Mouse (Mus musculus): ENCODE measurements around the gene Herc2.

Gene Herc2

DNA sequence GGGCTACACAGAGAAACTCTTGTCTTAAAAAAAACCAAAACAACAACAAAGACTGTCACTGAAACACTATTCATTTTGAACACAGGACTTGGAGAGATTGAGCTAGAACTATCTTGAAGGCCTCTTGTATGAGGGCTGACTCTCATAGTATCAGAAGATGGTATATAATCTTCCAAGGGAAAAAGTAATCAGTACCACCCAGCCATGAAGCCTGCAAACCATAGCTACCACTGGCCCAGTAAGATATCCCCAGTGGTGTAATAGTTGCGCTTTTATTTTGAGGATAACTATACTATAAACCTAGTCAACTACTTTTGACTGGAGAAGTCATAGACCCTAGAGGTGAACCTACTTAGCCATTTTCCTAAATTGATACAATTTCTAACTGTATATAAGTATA lies 16.6 kb downstream of the Herc2 start:
- DNase-seq (ENCODE audit: low read depth) = no peak

DNA sequence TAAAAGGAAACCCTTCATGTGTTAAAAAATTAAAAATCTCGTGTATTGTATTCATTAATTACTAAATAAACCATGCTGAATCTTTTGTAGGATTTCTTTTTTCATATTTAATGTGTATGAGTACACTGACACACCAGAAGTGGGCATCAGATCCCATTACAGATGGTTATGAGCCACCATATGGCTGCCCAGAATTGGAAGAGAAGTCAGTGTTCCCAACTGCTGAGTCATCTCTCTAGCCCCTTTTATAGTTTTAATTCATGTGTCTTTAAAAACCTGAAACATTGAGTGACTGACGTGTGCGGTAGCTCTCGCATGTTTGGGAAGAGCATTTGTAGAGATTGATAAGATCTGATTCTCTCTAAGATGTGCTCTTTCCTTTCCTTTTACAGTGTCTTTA lies 21.7 kb downstream of the Herc2 start:
- DNase-seq (ENCODE audit: low read depth) = no peak

- no peak for DNase-seq (ENCODE audit: low read depth)
Measured at GRCm38 (mm10) chr7:56083034-56083433, 33.0 kb downstream of the Herc2 start.

GRCm38 (mm10) chr7:56089097-56089496 lies 39.1 kb downstream of the Herc2 start:
- no peak for DNase-seq (ENCODE audit: low read depth)

- DNase-seq (ENCODE audit: low read depth) = no peak
Measured at GRCm38 (mm10) chr7:56091445-56091844, 41.4 kb downstream of the Herc2 start.

DNA sequence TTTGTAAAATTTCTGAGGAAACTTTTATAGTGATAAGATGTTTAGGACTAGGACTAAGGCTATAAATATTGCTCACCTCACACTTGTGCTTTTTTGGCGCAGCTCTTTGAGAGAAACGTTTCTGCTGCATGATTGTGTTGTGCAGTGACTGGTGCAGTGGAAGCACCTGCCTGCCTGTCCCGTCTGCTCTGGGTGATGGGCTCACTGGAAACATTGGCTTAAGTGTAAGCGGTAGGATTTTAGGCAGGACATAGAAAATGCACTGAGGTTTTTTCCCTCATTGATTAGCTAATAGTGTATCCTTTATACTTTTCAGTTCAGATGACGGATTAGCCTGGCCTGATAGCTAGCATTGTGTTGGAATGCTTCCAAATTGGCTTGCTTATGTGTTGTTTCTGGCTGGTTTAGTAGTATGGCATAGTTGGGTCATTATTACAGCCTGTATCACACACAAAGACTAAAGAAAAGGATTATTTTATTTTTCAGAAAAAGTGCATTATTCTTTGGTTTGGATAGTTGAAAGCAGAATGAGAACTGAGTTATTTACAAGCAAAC lies 52.4 kb downstream of the Herc2 start:
- no peak for DNase-seq (ENCODE audit: low read depth)

GRCm38 (mm10) chr7:56112999-56113398 lies 63.0 kb downstream of the Herc2 start:
- DNase-seq (ENCODE audit: low read depth) = no peak

- DNase-seq (ENCODE audit: low read depth) = no peak
Measured at GRCm38 (mm10) chr7:56114148-56114547, 64.2 kb downstream of the Herc2 start.

DNA sequence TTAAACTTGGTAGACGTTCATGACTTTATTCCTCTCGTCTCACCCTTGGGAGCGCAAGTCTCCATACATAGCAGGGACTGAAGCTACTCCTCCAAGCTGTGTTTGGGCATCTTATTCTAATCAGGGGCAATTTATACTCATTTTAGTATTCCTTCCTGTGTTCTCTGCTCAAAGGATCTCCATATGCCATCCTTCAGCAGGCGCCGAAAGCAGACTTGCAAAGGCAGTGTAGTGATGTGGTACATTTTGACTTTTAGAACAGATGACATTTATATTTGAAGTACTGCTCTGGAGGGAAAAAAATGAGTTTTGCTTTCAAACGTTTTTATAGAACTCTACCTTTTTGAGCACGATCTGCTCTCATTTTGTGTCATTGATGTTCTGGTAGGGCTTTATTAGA lies 71.0 kb downstream of the Herc2 start:
- no peak for DNase-seq (ENCODE audit: low read depth)

GRCm38 (mm10) chr7:56121425-56121824 lies 71.4 kb downstream of the Herc2 start:
- no peak for DNase-seq (ENCODE audit: low read depth)

DNA sequence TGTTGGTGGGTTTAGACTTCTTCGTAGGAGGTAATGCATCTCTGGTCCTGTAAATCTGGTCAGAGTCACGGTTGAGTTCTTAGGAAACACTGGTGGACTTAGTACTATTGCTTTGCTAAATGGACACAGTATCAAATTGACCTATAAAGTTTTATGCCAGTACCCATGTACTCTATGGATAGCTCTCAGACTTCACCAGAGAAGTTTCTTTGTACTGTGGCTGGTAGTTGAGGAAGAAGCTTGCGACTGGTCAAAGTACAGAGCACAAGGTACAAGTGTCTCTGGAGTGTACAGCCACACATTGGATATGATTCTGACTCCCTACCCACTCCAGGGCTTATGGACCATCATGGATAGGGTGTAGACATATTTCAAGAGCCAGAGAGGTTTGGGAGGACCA lies 78.1 kb downstream of the Herc2 start:
- no peak for DNase-seq (ENCODE audit: low read depth)

DNA sequence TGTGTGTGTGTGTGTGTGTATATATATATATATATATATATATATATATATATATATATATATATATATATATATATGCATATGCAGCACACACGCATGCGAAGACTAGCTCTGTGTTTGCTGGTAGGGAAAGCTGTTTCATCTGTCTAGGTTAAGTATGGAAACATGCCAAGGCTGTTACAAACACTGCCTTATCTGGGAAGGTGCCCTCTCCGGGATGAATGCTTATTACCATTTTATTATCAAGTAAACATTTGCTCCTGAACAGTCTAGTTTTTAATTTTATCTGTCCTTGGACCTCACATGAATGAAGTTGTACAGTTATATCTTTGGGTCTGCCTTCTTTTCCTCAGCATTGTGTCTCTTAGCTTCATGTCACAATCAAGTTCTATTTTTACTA lies 79.6 kb downstream of the Herc2 start:
- no peak for DNase-seq (ENCODE audit: low read depth)

DNA sequence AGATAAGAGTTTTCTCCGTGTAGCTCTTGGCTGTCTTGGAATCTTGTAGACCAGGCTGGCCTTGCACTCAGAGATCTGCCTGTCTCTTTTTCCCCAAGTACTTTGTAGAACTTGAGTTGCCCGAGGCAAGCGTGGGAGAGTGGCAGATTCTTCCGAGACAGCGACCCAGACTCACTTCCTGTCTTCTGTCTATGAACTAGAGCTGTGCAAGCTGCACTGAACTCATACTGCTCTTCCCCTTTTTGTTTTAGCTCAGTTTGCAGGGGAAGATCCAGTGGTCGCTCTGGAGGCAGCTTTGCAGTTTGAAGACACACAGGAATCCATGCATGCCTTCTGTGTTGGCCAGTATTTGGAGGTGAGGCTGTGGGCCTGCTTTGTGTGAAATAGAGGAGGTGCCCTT lies 81.6 kb downstream of the Herc2 start:
- DNase-seq (ENCODE audit: low read depth) = peak; percentile 30

GRCm38 (mm10) chr7:56138706-56139105 lies 88.7 kb downstream of the Herc2 start:
- DNase-seq (ENCODE audit: low read depth) = no peak

DNA sequence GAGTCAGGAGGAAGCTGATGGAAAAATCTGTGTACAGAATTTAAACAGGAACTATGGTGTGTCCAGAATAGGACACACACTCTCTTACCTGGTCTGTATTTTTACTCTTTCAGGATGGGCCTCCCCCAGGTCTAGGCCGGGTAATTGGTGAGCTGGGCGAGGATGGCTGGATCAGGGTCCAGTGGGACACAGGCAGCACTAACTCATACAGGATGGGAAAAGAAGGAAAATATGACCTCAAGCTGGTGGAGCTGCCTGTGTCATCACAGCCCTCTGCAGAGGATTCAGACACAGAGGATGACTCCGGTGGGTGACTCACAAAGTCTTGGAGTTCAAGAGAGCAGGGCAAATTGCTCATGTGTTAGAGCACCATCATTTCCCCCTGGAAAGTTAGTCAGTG lies 96.4 kb downstream of the Herc2 start:
- DNase-seq (ENCODE audit: low read depth) = no peak

- no peak for DNase-seq (ENCODE audit: low read depth)
Measured at GRCm38 (mm10) chr7:56148925-56149324, 98.9 kb downstream of the Herc2 start.

DNA sequence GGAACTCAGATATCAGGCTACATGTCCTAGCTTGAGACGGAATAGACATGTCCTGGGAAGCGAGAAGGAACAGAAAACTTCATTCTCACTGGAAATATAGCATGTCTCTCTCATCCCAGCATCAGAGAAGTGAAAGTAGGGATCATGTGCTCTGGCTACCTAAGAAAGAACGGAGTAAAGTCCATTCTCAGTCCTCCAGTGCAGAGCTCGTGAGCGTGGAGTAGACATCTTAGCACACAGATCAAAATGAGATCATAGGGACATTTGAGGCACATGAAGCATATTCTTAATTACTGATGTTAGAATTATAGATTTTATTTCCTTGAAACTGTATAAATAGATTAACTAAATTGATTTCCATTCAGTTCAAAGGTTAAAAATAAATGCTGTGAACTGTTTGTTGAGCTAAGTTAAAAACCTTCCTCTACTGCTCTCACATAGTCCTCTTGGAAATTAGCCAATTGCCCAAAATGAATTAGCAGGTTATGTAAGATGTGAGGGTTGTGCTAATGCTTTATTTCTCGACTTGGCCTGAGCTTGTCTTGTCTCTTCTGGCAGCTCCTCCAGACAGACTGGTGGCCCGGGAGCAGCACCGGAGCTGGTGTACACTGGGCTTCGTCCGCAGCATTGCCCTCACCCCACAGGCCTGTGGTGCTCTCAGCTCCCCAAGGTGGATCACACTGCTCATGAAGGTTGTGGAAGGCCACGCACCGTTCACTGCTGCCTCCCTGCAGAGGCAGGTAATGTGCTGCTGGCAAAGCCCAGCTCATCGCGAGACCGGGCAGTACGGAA lies 102.1 kb downstream of the Herc2 start:
- DNase-seq (ENCODE audit: low read depth) = no peak

- DNase-seq (ENCODE audit: low read depth) = no peak
Measured at GRCm38 (mm10) chr7:56153161-56153560, 103.2 kb downstream of the Herc2 start.

GRCm38 (mm10) chr7:56153625-56154024 lies 103.6 kb downstream of the Herc2 start:
- DNase-seq (ENCODE audit: low read depth) = no peak

GRCm38 (mm10) chr7:56163316-56163715 lies 113.3 kb downstream of the Herc2 start:
- DNase-seq (ENCODE audit: low read depth) = no peak

DNA sequence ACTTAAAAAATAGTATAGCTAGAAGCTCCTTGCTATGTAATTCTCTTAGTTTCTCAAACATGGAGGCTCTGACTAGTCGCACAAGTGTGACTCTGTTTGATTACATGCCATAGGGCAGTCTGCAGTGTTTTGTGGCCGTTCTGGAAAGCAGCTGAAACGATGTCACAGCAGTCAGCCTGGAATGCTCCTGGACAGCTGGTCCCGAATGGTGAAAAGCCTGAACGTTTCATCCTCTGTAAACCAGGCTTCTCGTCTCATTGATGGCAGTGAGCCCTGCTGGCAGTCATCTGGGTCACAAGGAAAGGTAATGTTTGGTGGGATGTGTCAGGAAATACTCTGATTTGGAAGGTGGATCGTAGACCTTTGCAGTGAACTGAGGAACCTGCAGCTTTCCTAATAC lies 118.7 kb downstream of the Herc2 start:
- DNase-seq (ENCODE audit: low read depth) = no peak

DNA sequence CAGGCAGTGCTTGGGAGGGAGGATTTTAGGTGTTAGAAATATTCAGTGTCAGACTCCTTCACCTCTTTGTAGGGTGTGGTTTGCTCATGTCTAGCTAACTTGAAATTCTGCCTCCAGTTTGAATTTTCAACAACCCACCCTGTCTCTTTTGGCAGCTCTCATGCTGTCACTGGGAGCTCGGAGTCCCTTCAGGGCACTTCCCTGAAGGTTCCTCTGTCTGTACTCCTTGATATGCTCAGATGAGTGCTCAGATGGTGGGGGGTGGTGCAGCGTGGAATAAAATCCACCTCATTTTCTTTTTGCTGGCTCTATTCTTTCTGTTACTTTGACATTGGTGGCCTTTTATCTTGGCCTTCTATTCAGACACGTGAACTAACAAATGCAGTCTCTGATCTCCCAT lies 127.4 kb downstream of the Herc2 start:
- no peak for DNase-seq (ENCODE audit: low read depth)

DNA sequence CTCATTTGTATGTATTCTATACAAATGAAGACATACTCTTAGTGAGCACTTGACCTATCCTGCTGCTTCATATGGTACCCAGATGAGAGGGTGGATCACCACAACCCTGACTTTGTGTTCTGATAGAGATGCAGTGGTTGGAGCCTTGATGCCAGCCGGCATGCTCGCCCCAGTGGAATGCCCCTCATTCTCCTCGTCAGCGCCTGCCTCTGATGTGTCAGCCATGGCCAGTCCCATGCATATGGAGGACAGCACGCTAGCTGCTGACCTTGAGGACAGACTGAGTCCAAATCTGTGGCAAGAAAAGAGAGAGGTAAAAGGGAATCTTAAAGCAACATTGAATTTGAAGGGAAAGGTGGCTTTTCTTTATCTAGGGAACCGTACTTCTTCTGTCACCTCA lies 141.0 kb downstream of the Herc2 start:
- no peak for DNase-seq (ENCODE audit: low read depth)

DNA sequence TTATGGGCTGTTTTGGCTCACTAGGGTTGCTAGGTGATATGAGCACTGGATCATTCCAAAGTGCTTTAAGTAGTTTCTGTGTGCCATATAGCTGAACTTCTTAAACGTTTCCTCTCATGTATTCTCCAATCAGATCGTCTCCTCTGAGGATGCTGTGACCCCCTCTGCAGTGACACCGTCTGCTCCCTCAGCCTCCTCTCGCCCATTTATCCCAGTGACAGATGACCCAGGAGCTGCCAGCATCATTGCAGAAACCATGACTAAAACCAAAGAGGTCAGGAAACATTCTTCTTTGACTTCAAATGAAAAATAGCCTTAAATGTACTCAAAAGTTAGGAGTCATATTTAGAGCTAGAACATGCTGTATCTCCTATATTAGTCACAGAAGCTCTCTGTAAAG lies 141.7 kb downstream of the Herc2 start:
- no peak for DNase-seq (ENCODE audit: low read depth)
